ENCODE assay signal across 19 mouse cellular contexts in genomic region chr13:107698345-107698744, GRCm38 (mm10).
DNase-seq lines count a peak whose midpoint lies in the region; ATAC-seq lines count a peak whose summit lies in the region.
"Had no signal": no experiment of that assay in that cellular context is flagged by ENCODE, and none has a peak within 500 bp of the region (broad histone marks: within the 10 kb centered on the region; RNA-seq: fewer than 3 reads in every experiment).

No protein-coding gene starts in this region.

- H3K4me1 ChIP-seq in hindbrain, embryonic 11.5 days (replicated peaks; ENCODE audit: control insufficient read depth, insufficient read depth, low read length): peaks cover 4% of the 10 kb centered on the region; the same call in 1 of the 2 replicates
- H3K4me1 ChIP-seq in forebrain, embryonic 15.5 days: peaks cover 15% of the 10 kb centered on the region
- H3K4me1 ChIP-seq: intestine, embryonic 15.5 days; liver, embryonic 13.5 days had no signal

- intact Hi-C loops in left cerebral cortex, postnatal 25 days (cut with DNase I): loop anchor here (10.0 kb wide), 1 partner anchor 374 kb away; no protein-coding TSS in a partner anchor

- no peak for ATAC-seq in hindbrain, embryonic 11.5 days (ENCODE audit: low FRiP score)
- no peak for ATAC-seq in forebrain, embryonic 15.5 days (replicated peaks)
- no peak for ATAC-seq in cerebellum, adult (ENCODE audit: insufficient number of reproducible peaks, low FRiP score, low TSS enrichment)
- ATAC-seq: forebrain, embryonic 16.5 days; intestine, embryonic 15.5 days had no signal

- H3K9ac ChIP-seq in hindbrain, embryonic 11.5 days (ENCODE audit: low read depth, low read length): no peak overlapping the region
- no peak overlapping the region for H3K9ac ChIP-seq in forebrain, embryonic 15.5 days (replicated peaks)
- H3K9ac ChIP-seq: hindbrain, embryonic 13.5 days; intestine, embryonic 15.5 days; limb, embryonic 12.5 days; liver, embryonic 13.5 days; lung, embryonic 15.5 days; neural tube, embryonic 13.5 days had no signal

- no peaks in the 10 kb centered on the region for H3K9me3 ChIP-seq in hindbrain, embryonic 11.5 days (ENCODE audit: control insufficient read depth, low read length)
- no peaks in the 10 kb centered on the region for H3K9me3 ChIP-seq in forebrain, embryonic 15.5 days
- H3K9me3 ChIP-seq: hindbrain, embryonic 13.5 days; intestine, embryonic 15.5 days; limb, embryonic 12.5 days; liver, embryonic 13.5 days; lung, embryonic 15.5 days; neural tube, embryonic 13.5 days had no signal

- DNase-seq in layer of hippocampus, adult 11-12 months (ENCODE audit: low spot score): peak; percentile 30
- DNase-seq in layer of hippocampus, postnatal 10 days (ENCODE audit: low spot score in 2 of 2): no peak
- DNase-seq in 3134 (ENCODE audit: extremely low read depth, insufficient read length, low spot score): peak; percentile 56
- peak; percentile 18 to 29 for DNase-seq in frontal cortex, postnatal 10 days (ENCODE audit: low spot score in 2 of 2)
- DNase-seq in left cerebral cortex, postnatal 25 days (ENCODE audit: low spot score in 2 of 2): peak; percentile 42 to 89
- no peak for DNase-seq in hindbrain, embryonic 11.5 days (ENCODE audit: low spot score)
- DNase-seq: adrenal gland, adult 8-10 months; cerebellum, adult 11-12 months; cerebellum, postnatal 25 days; gastrocnemius, postnatal 25 days; liver, embryonic 13.5 days had no signal

- no peaks in the 10 kb centered on the region for H3K27me3 ChIP-seq in hindbrain, embryonic 11.5 days (ENCODE audit: control insufficient read depth, insufficient read depth, low read length)
- no peaks in the 10 kb centered on the region for H3K27me3 ChIP-seq in forebrain, embryonic 15.5 days
- H3K27me3 ChIP-seq: hindbrain, embryonic 13.5 days; intestine, embryonic 15.5 days; limb, embryonic 12.5 days; liver, embryonic 13.5 days; lung, embryonic 15.5 days; neural tube, embryonic 13.5 days had no signal

- no peak overlapping the region for H3K27ac ChIP-seq in hindbrain, embryonic 11.5 days (ENCODE audit: low read depth, low read length)
- H3K27ac ChIP-seq in forebrain, embryonic 15.5 days (replicated peaks): no peak overlapping the region
- H3K27ac ChIP-seq: hindbrain, embryonic 13.5 days; intestine, embryonic 15.5 days; limb, embryonic 12.5 days; liver, embryonic 13.5 days; lung, embryonic 15.5 days; neural tube, embryonic 13.5 days had no signal

- 91% methylated on average over 7 of the region's 7 CpGs for WGBS in hindbrain, embryonic 11.5 days
- WGBS in forebrain, embryonic 15.5 days: 80% methylated on average over 7 of the region's 7 CpGs

- H3K36me3 ChIP-seq in hindbrain, embryonic 11.5 days (ENCODE audit: control insufficient read depth, insufficient read depth, low read length): no peaks in the 10 kb centered on the region
- H3K36me3 ChIP-seq in forebrain, embryonic 15.5 days: no peaks in the 10 kb centered on the region
- H3K36me3 ChIP-seq: hindbrain, embryonic 13.5 days; intestine, embryonic 15.5 days; limb, embryonic 12.5 days; liver, embryonic 13.5 days; lung, embryonic 15.5 days; neural tube, embryonic 13.5 days had no signal

- H3K4me2 ChIP-seq in hindbrain, embryonic 11.5 days (replicated peaks; ENCODE audit: low read depth, low read length): no peak overlapping the region
- no peak overlapping the region for H3K4me2 ChIP-seq in forebrain, embryonic 15.5 days (replicated peaks)
- H3K4me2 ChIP-seq: hindbrain, embryonic 13.5 days; intestine, embryonic 15.5 days; limb, embryonic 12.5 days; liver, embryonic 13.5 days; lung, embryonic 15.5 days; neural tube, embryonic 13.5 days had no signal

- no peak overlapping the region for H3K4me3 ChIP-seq in hindbrain, embryonic 11.5 days (ENCODE audit: low read depth, low read length)
- H3K4me3 ChIP-seq in forebrain, embryonic 15.5 days: no peak overlapping the region
- H3K4me3 ChIP-seq: hindbrain, embryonic 13.5 days; intestine, embryonic 15.5 days; limb, embryonic 12.5 days; liver, embryonic 13.5 days; lung, embryonic 15.5 days; neural tube, embryonic 13.5 days had no signal

Comparison
In these comparisons a context has a peak if more than half of its experiments do, and no peak if none do; other contexts are left out.
1. DNase-seq: peak in layer of hippocampus, adult 11-12 months (single experiment), 3134 (single experiment), frontal cortex, postnatal 10 days (2 of 2) and left cerebral cortex, postnatal 25 days (2 of 2); none in layer of hippocampus, postnatal 10 days (0 of 2) and hindbrain, embryonic 11.5 days (single experiment).